Comparison of ENCODE assay signal across 8 mouse cellular contexts in the genomic region with DNA sequence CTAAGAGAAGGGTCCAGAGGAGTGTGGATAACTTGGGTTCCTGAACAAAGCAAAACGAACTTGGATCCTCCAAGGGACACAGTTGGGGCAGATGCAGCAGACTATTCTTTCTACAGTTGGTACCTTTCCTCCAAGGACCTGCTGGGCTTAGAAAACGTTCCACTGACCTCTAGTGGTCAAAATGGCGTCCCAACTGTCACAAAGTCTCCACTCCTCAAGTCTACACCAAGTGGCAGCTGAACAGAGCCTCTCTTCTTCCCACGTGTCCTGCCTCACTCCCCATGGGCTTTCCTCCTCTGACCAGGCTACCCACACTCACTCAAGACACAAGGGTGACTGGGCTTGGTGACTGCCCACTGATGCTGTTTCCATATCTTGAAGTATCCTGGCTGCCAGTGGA.
DNase-seq lines count a peak whose midpoint lies in the region; ATAC-seq and TF ChIP-seq lines count a peak whose summit lies in the region.

No protein-coding gene starts in this region.

- 6% methylated on average over 4 of the region's 4 CpGs for WGBS in thymus, adult 2 months
- 10% methylated on average over 4 of the region's 4 CpGs for WGBS in forebrain, embryonic 11.5 days

- no peaks in the 10 kb centered on the region for H3K36me3 ChIP-seq in thymus, adult 2 months (ENCODE audit: control insufficient read depth, insufficient read depth, low read length)
- H3K36me3 ChIP-seq in forebrain, embryonic 11.5 days (ENCODE audit: control insufficient read depth, insufficient read depth, low read length) = no peaks in the 10 kb centered on the region

- DNase-seq in gastrocnemius, adult 18-20 months (ENCODE audit: low spot score) = peak; percentile 23
- DNase-seq in gastrocnemius, adult 8-10 months (ENCODE audit: low spot score in 2 of 2) = no peak
- peak; percentile 42 for DNase-seq in thymus, adult 2 months
- DNase-seq in thymus, adult 18-20 months = no peak
- peak; percentile 31 to 50 for DNase-seq in lung, adult 18-20 months
- peak; percentile 15 to 25 for DNase-seq in spleen, postnatal 36 days (ENCODE audit: low spot score in 2 of 2)
- no peak for DNase-seq in forebrain, embryonic 11.5 days (ENCODE audit: low spot score)

- H3K9me3 ChIP-seq in forebrain, embryonic 11.5 days (ENCODE audit: control insufficient read depth, low read length) = no peaks in the 10 kb centered on the region

- H3K27ac ChIP-seq in thymus, adult 2 months (ENCODE audit: control insufficient read depth, insufficient read depth, low read length) = no peak overlapping the region
- H3K27ac ChIP-seq in forebrain, embryonic 11.5 days (ENCODE audit: low read depth, low read length) = no peak overlapping the region

- no peaks in the 10 kb centered on the region for H3K27me3 ChIP-seq in thymus, adult 2 months (ENCODE audit: control insufficient read depth, insufficient read depth, low read length)
- no peaks in the 10 kb centered on the region for H3K27me3 ChIP-seq in forebrain, embryonic 11.5 days (ENCODE audit: control insufficient read depth, insufficient read depth, low read length)

- H3K4me2 ChIP-seq in forebrain, embryonic 11.5 days (ENCODE audit: low read depth, low read length, severe bottlenecking) = no peak overlapping the region

- H3K4me3 ChIP-seq in thymus, adult 2 months (ENCODE audit: control insufficient read depth, insufficient read depth, low read length) = no peak overlapping the region
- no peak overlapping the region for H3K4me3 ChIP-seq in forebrain, embryonic 11.5 days (ENCODE audit: low read depth, low read length)

- TF ChIP-seq POLR2A in thymus, adult 2 months (IDR thresholded peaks at IDR 0.05; ENCODE audit: control insufficient read depth, extremely low read depth, insufficient read depth, low read length, poor library complexity) = no peak

- H3K4me1 ChIP-seq in thymus, adult 2 months (replicated peaks; ENCODE audit: control insufficient read depth, insufficient read depth, low read length) = no peaks in the 10 kb centered on the region
- peaks cover 3% of the 10 kb centered on the region; the same call in 1 of the 2 replicates for H3K4me1 ChIP-seq in forebrain, embryonic 11.5 days (replicated peaks; ENCODE audit: control insufficient read depth, insufficient read depth, low read length)

- no peak for TF ChIP-seq CTCF in thymus, adult 2 months (IDR thresholded peaks at IDR 0.05; ENCODE audit: borderline replicate concordance, control insufficient read depth, extremely low read depth, insufficient read depth, low read length, poor library complexity)

- H3K9ac ChIP-seq in forebrain, embryonic 11.5 days (ENCODE audit: low read length) = no peak overlapping the region

- ATAC-seq in erythroid progenitor cell, adult 5-6 weeks (replicated peaks; ENCODE audit: low FRiP score, poor library complexity, severe bottlenecking) = peak; percentile 84
- no peak; the same call in 1 of the 2 replicates for ATAC-seq in forebrain, embryonic 11.5 days (replicated peaks; ENCODE audit: low FRiP score)

Comparison
In these comparisons a context has a peak if more than half of its experiments do, and no peak if none do; other contexts are left out.
1. DNase-seq: peak in gastrocnemius, adult 18-20 months (single experiment), thymus, adult 2 months (single experiment), lung, adult 18-20 months (2 of 2) and spleen, postnatal 36 days (2 of 2); none in gastrocnemius, adult 8-10 months (0 of 2), thymus, adult 18-20 months (0 of 2) and forebrain, embryonic 11.5 days (single experiment).